Mouse (Mus musculus) ovary, postnatal 14 days (tissue): ENCODE results near the gene Cnga2.
"Not testable (repeated sequence)": the region's sequence is repeated elsewhere in the genome, so short reads cannot be mapped to it uniquely, and the experiment has no call there.

Experiments used
- DNase-seq: peaks from one replicate; pipeline ENCODE4 v3.0.0; 2022; ENCODE audit warnings: low spot score

Gene Cnga2

GRCm38 (mm10) chrX:71991549-71991948 is at the start of gene Cnga2:
Gene Cnga2 (plus strand): TSS chrX:71991849.
- DNase-seq: no peak

DNA sequence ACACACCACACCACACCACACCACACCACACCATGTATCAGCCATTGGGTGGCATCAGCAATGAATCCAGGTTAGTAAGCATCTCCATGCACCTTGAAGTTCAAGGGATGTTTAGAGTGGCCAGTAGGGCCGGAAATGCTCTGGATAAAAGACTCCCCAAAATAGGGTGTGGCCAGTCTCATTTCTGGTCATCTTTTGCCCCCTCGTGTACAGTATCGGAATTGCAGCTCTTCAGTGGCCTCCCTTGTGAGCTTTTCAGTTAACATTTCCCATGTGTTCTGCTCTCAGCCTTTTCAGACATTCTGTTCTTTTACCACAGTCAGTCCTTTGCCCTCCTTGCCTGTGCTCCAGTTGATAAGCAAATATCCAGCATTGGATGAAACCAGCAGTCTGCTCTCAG is 45.0 kb upstream of the Cnga2 start:
- DNase-seq: peak; percentile 42

DNA sequence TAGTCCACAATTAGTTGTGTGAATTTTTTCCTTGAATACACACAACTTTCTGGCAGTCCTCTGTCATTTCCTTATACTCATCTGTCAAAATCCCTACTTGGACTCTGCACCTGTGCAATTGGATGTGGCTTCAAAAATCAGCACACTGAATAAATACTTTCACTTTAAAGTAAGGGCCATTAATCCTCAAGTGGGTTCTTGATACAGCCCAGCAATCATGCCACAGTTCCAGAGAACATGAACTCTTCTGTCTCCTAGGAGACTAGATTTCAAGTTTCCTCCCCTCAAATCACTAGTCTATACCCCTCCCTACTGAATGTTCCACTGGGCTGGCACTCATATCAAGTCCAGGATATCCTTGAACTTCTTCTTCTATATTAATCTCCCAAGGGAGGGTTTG is 33.3 kb upstream of the Cnga2 start:
- no peak for DNase-seq

DNA sequence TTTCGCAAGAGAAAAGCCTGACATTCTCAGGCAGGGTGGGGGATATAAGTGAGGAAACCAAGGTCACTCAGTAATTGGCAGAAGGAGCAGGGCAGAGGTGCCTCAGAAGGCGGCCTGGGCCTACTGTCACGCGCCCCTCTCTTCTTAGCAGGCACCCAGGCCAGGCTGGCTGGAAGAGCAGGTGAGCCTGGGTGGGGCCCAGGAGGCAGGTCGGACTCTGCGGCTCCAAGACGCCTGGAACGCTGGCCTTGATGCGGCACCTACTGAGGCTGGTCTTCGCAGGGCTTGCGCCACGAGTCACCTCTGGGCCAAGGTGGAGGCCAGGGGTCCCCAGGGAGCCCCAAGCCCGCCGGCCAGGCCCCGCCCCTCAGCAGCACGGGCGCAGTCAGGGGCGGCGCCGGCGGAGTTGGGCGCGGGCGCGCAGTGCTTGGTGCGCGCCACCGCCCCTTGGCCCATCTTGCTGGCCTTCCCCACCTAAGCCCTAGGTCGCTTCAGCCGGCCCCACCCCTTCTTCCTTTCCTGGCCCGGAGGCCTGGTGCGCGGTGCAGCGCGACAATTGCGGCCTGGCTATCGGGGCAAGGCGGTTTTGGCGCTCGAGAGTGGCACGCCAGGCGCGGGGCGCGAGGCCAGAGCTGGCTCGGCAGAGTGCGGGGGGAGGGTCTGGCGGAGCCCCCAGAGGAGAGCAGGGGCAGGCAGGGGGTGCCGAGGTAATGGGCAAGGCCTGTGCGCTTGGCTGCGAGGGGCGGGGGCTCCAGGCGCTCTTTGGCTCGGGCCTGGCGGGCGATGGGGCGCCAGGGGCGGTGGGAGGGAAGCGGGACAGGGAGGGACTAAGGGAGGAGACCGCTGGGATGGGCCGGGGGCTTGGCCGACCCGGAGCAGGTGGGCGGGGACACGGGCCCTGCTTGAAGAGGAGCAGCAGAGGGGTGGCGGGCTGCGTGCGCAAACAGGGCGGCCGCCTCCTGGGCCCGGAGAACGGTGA is 29.3 kb upstream of the Cnga2 start, which contains the start of gene Prrg3:
TSS of gene Prrg3 (plus strand) at position 552 of the 979 bp plus-strand sequence.
- DNase-seq: peak; percentile 31

GRCm38 (mm10) chrX:71963275-71963912 is 28.3 kb upstream of the Cnga2 start:
- no peak for DNase-seq

DNA sequence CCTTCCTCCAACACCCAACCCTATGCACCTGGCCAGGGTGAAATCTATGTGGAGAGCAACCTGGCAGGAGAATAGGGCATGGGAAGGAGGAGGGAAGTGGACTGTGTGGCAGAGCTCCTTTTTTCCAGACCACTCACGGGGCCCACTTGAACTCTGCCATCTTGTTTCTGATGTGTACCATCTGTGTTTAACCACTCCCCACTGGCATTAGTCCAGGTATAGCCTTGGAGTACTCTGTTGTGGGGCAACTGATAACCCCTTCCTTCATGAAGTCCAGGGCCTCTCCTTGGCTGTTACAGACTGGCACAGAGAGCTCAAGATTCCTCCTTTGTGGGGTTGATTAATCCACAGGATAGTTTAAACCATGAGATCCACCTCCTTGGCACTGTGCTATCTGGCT is 23.4 kb upstream of the Cnga2 start:
- DNase-seq: no peak

DNA sequence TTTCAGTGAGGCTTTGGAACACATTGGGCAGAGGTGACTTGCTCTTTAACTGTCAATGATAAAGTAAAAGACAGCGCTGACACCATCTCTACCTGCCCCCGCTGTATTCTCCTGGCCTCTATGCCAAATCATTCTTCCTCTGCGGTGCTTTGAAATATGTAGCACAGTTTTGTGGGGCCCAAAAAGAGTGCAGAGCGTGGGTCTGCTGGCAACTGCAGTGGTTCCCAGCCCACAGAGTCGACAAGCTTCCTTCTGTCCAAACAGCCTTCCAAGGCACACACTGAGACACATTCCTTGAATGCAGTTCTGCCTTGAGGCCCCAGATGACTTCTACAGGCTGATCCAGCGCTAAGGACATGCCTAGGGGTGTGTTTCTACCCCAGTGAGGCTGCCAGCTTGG is 22.8 kb upstream of the Cnga2 start:
- DNase-seq: no peak

GRCm38 (mm10) chrX:71971325-71971724 is 20.3 kb upstream of the Cnga2 start:
- no peak for DNase-seq

- DNase-seq: no peak
Observed at GRCm38 (mm10) chrX:71972686-71973085, 19.0 kb upstream of the Cnga2 start, which contains the start of gene Fate1. Gene Fate1 (plus strand): TSS chrX:71972986.

- DNase-seq: not testable (repeated sequence)
Observed at GRCm38 (mm10) chrX:71977681-71978080, 14.0 kb upstream of the Cnga2 start.

DNA sequence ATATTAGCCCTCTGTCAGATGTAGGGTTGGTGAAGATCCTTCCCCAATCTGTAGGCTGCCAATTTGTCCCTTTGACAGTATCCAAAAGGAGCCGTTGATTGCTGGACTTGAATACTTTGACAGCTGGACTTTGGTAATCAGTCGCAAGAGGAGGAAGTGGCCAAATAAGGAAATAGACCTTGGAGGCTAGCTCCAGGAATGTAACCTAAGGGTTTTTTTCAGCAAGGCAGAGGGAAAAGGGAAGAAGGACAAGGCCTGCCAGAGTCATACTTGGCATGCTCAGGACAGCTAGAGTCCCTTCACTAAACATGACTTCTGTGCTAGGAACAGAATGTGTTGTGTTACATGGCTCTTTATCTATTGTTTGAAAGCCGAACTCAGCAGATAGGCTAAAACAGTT is 11.2 kb upstream of the Cnga2 start:
- no peak for DNase-seq

GRCm38 (mm10) chrX:71981322-71981721 is 10.3 kb upstream of the Cnga2 start:
- DNase-seq: no peak

DNA sequence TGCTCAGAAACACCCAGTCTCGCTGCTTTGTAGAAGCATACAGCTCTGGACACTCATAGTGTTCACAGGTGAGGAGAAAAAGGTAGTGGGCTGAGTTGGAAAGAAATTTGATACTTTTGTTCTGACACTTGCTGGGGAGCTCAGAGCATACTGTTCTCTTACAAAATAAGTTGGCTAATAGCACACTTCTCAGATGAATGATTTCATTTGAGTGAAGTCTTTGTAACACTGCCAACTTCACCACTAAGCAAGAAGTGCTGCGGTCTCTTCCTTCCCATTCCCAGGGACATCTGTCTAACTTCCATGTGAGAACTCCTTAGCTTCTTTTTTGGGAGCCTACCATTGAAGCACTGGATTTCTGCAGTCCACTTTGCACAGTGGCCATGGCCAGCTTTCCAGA is 8.4 kb upstream of the Cnga2 start:
- DNase-seq: no peak

GRCm38 (mm10) chrX:71983775-71984174 is 7.9 kb upstream of the Cnga2 start:
- DNase-seq: no peak

GRCm38 (mm10) chrX:71995972-71996371 is 4.3 kb downstream of the Cnga2 start:
- no peak for DNase-seq

- DNase-seq: no peak
Observed at GRCm38 (mm10) chrX:72009930-72010329, 18.3 kb downstream of the Cnga2 start.

DNA sequence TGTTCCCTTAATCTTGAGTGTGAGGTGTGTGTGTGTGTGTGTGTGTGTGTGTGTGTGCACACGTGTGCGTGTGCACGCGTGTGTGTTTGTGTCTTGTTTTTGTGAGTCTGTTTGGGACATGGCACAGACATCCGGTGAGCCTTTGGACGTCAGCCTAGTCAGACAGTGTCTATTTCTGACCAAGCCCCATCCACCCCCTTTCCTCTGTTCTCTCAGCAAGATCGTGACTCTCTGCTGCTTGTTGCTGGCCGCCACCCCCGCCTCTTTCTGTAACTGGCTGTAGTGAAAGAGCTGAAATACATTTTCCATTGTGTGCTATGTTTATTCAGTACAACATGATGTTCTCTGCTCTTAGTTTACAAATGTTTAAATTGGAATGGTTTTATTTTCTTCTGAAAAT is 20.6 kb downstream of the Cnga2 start:
- DNase-seq: no peak

DNA sequence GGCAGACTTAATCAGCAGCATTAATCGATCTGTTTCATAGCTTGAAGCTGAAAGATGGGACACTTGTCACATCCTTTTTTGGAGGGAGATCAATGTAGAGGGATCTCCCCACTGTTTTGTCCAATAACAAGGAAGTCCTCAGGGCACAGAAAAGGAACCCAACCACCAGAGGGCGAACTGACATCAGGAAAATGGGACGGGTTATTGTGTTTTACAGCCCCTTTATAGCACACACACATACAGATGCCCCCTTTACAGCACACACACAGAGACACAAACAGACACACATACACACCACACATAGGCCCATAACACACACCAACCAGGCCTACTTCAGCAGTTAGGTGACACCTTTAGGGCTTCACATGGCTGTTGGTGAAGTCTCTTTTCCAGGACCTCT is 21.2 kb downstream of the Cnga2 start:
- peak; percentile 6 for DNase-seq

DNA sequence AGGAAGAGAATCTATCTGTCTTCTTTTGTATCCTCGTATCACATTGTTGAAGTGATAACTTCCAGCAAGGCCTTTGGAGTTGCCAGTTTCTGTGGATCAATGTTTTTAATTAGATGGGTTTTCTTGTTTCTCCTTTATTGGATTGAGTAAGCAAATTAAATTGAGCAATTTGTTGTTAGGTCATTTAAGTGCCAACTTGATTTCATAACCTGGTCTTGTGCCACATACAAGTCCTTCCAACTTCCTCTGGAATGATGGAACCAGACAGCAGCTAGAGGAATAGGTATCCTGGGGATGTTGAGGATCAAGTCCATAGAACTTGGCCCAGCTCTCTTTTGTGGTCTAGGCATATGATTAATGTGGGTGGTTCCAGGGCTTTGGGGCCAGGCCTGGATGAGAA is 30.6 kb downstream of the Cnga2 start:
- DNase-seq: no peak

DNA sequence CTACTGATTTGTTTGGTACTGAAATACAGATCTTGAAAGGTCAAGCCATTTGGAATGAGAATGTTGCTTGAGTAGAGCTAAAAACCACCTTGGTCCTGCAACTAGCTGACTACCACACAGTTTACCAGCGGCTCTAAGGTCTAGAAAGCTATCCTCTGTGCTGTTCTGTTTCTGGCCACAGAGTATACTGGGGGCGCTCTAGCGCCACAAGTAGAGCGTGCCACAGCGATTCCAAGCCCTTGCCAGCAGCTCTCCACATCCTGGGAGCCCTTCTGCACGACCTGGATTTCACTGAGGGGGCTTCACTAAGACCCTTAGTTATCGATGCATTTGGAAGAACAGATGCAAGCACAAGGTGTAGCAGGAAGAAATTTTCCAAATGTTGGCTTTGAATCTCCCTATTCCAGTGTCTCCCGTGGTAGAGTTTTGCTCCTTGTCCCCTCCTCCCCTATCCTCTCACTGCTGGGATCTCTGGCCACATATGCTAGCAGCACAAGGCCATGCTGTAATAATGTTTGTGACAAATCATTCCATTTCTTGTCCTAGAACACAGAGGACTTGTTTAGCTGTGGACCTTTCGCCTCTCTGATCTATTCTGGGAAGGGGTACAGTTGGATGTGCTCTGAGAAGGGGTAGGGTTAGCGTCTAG is 31.2 kb downstream of the Cnga2 start:
- no peak for DNase-seq

DNA sequence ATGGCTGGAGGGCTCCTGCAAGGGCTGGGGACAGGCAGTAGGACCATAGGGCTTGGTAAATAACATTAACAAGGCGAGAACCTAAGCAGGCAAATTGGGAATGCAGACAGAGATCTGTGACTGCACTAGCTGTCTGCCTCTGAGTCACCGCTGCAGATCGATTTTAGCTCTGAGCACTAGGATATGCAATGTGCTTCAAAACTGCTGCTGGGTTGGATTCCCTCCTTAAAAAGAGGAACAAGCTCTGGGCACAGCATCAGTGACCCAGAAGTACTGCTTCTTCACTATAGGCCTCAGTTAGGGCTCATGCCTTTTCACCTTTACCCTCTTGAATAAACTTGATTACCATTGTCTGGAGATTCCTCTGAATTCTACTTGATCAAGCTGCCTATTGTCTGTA is 31.9 kb downstream of the Cnga2 start:
- no peak for DNase-seq

GRCm38 (mm10) chrX:72044056-72044455 is 52.4 kb downstream of the Cnga2 start:
- no peak for DNase-seq

DNA sequence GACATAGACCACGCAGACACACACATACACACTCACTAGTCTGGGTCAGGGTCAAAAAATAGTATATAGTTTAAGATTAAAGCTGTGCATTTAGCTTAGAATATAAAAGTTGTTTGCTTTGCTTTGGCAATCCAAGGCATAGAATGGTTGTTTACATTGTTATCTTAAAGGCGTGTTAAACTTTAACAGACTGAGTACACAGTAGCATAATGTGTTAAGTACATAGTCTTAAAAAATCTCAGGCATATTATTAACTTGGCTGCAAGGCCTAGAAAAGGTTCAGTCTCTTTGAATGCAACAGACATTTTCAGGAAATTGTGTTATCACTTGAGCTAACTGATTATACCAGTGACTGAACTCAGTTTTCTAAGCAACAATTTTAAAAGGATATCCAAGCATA is 56.3 kb downstream of the Cnga2 start:
- DNase-seq: no peak
